In the genomic region with DNA sequence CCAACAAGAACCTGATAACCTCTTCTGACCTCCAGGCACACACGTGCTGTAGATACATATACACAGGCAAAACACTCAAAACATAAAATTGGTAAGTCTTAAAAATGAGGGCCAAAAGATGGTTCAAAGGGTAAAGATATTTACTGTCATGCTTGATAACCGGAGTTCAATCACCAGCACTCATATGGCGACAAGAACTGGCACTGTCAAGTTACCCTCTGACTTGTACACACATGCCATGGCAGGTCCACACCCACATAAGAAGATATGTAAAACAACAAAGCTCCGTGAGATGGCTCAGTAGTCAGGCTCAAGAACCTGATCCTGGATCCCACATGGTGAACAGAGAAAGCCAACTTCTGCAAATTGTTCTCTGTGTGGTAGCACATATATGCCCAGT, we compare ENCODE assay signal across 23 mouse cellular contexts. TPM values are rescaled to one million over a fixed set of nuclear protein-coding genes. Genes with fewer than 3 reads are reported as not detected.
DNase-seq lines count a peak whose midpoint lies in the region; ATAC-seq lines count a peak whose summit lies in the region.
"Had no signal": no experiment of that assay in that cellular context is flagged by ENCODE, and none has a peak within 500 bp of the region (broad histone marks: within the 10 kb centered on the region; RNA-seq: fewer than 3 reads in every experiment).

No protein-coding gene starts in this region.

- H3K4me1 ChIP-seq in heart, embryonic 10.5 days = peaks cover 9% of the 10 kb centered on the region
- peaks cover 15% of the 10 kb centered on the region for H3K4me1 ChIP-seq in midbrain, embryonic 11.5 days (ENCODE audit: control insufficient read depth, insufficient read depth, low read length)
- peaks cover 52% of the 10 kb centered on the region for H3K4me1 ChIP-seq in midbrain, embryonic 13.5 days (replicated peaks)

- peak; percentile 66 for DNase-seq in heart, adult 11 months
- DNase-seq in heart, embryonic 10.5 days (ENCODE audit: low spot score) = no peak
- DNase-seq in midbrain, embryonic 11.5 days (ENCODE audit: low spot score, missing footprints) = peak; percentile 85
- peak; percentile 28 for DNase-seq in splenic B cell, adult 2 months (ENCODE audit: low read depth, low spot score)
- DNase-seq in thymus, postnatal 25 days = no peak
- DNase-seq: adrenal gland, adult 2 months; adrenal gland, postnatal 10 days; adrenal gland, postnatal 25 days; cerebellum, adult 11-12 months; cerebellum, adult 2 months; cerebellum, adult 9-10 months; cerebellum, postnatal 10 days; cerebellum, postnatal 25 days had no signal

- H3K27ac ChIP-seq in heart, embryonic 10.5 days = no peak overlapping the region
- H3K27ac ChIP-seq in midbrain, embryonic 11.5 days (ENCODE audit: low read depth, low read length) = no peak overlapping the region
- no peak overlapping the region for H3K27ac ChIP-seq in midbrain, embryonic 13.5 days
- H3K27ac ChIP-seq: embryonic facial prominence, embryonic 10.5 days; embryonic facial prominence, embryonic 12.5 days; forebrain, embryonic 10.5 days; forebrain, embryonic 12.5 days had no signal

- no peak overlapping the region for H3K4me2 ChIP-seq in midbrain, embryonic 11.5 days
- H3K4me2 ChIP-seq in midbrain, embryonic 13.5 days (replicated peaks) = no peak overlapping the region
- H3K4me2 ChIP-seq: embryonic facial prominence, embryonic 12.5 days; forebrain, embryonic 12.5 days had no signal

- peaks cover 81% of the 10 kb centered on the region for H3K36me3 ChIP-seq in heart, embryonic 10.5 days
- peaks cover 28% of the 10 kb centered on the region for H3K36me3 ChIP-seq in midbrain, embryonic 11.5 days (ENCODE audit: control insufficient read depth, insufficient read depth, low read length)
- peaks cover 61% of the 10 kb centered on the region for H3K36me3 ChIP-seq in midbrain, embryonic 13.5 days
- peaks cover 8% of the 10 kb centered on the region for H3K36me3 ChIP-seq in splenic B cell, adult 2 months (ENCODE audit: control insufficient read depth, insufficient read depth, low read length, poor library complexity, severe bottlenecking)

- 82% methylated on average over 4 of the region's 4 CpGs for WGBS in heart, embryonic 10.5 days
- 94% methylated on average over 4 of the region's 4 CpGs for WGBS in midbrain, embryonic 11.5 days
- WGBS in midbrain, embryonic 13.5 days = 95% methylated on average over 4 of the region's 4 CpGs

- no peak overlapping the region for H3K4me3 ChIP-seq in heart, embryonic 10.5 days
- no peak overlapping the region for H3K4me3 ChIP-seq in midbrain, embryonic 11.5 days (ENCODE audit: low read depth, low read length)
- H3K4me3 ChIP-seq in midbrain, embryonic 13.5 days (replicated peaks) = no peak overlapping the region
- H3K4me3 ChIP-seq: embryonic facial prominence, embryonic 10.5 days; embryonic facial prominence, embryonic 12.5 days; forebrain, embryonic 10.5 days; forebrain, embryonic 12.5 days had no signal

- H3K27me3 ChIP-seq in heart, embryonic 10.5 days (ENCODE audit: insufficient read depth, poor library complexity, severe bottlenecking) = no peaks in the 10 kb centered on the region
- no peaks in the 10 kb centered on the region for H3K27me3 ChIP-seq in midbrain, embryonic 11.5 days (ENCODE audit: control insufficient read depth, insufficient read depth, low read length)
- H3K27me3 ChIP-seq in midbrain, embryonic 13.5 days = no peaks in the 10 kb centered on the region
- H3K27me3 ChIP-seq in splenic B cell, adult 2 months (ENCODE audit: control insufficient read depth, insufficient read depth, low read length, poor library complexity, severe bottlenecking) = no peaks in the 10 kb centered on the region
- H3K27me3 ChIP-seq: CH12.LX; embryonic facial prominence, embryonic 12.5 days; forebrain, embryonic 12.5 days had no signal

- ATAC-seq in midbrain, embryonic 11.5 days (ENCODE audit: low FRiP score) = no peak
- no peak for ATAC-seq in midbrain, embryonic 13.5 days
- ATAC-seq: CD4-positive, CD25-positive, alpha-beta regulatory T cell, adult 4 months; forebrain, embryonic 14.5 days; forebrain, embryonic 16.5 days had no signal

- no peaks in the 10 kb centered on the region for H3K9me3 ChIP-seq in heart, embryonic 10.5 days
- no peaks in the 10 kb centered on the region for H3K9me3 ChIP-seq in midbrain, embryonic 11.5 days (ENCODE audit: control insufficient read depth, low read length)
- no peaks in the 10 kb centered on the region for H3K9me3 ChIP-seq in midbrain, embryonic 13.5 days
- H3K9me3 ChIP-seq: embryonic facial prominence, embryonic 10.5 days; embryonic facial prominence, embryonic 12.5 days; forebrain, embryonic 10.5 days; forebrain, embryonic 12.5 days; G1E had no signal

- no peak overlapping the region for H3K9ac ChIP-seq in midbrain, embryonic 11.5 days (ENCODE audit: low read length)
- no peak overlapping the region for H3K9ac ChIP-seq in midbrain, embryonic 13.5 days (replicated peaks)
- H3K9ac ChIP-seq: embryonic facial prominence, embryonic 12.5 days; forebrain, embryonic 12.5 days had no signal

RNA-seq across cellular contexts. Expression of gene Ythdf2, which starts 4.8 kb away (rescaled TPM):
- 76.0 and 91.6 TPM in 2 replicates for polyA plus RNA-seq in heart, embryonic 10.5 days (2016; fragmentation: Nextera tagmentation; extraction: Ambion mirVana)
- polyA plus RNA-seq in midbrain, embryonic 11.5 days (2014; fragmentation: Nextera tagmentation; extraction: Ambion mirVana) = 164 and 170 TPM in 2 replicates
- polyA plus RNA-seq in midbrain, embryonic 13.5 days (2015; fragmentation: Nextera tagmentation; extraction: Ambion mirVana) = 146 and 149 TPM in 2 replicates

RNA-seq across cellular contexts. Expression of gene Gmeb1, which starts 54.1 kb away (rescaled TPM):
- 32.5 and 37.6 TPM in 2 replicates for polyA plus RNA-seq in heart, embryonic 10.5 days (2016; fragmentation: Nextera tagmentation; extraction: Ambion mirVana)
- polyA plus RNA-seq in midbrain, embryonic 11.5 days (2014; fragmentation: Nextera tagmentation; extraction: Ambion mirVana) = 37.0 and 39.6 TPM in 2 replicates
- 49.4 and 50.3 TPM in 2 replicates for polyA plus RNA-seq in midbrain, embryonic 13.5 days (2015; fragmentation: Nextera tagmentation; extraction: Ambion mirVana)

Comparison
In these comparisons a context has a peak if more than half of its experiments do, and no peak if none do; other contexts are left out.
1. DNase-seq: peak in heart, adult 11 months (single experiment), midbrain, embryonic 11.5 days (single experiment) and splenic B cell, adult 2 months (single experiment); none in heart, embryonic 10.5 days (single experiment) and thymus, postnatal 25 days (single experiment).